Mouse (Mus musculus): ENCODE data around the gene Prkch.

Prkch gene

GRCm38 (mm10) chr12:73714589-73714988 is 130.0 kb downstream of the Prkch start:
- DNase-seq (ENCODE audit: low spot score in 2 of 2) = no peak

GRCm38 (mm10) chr12:73715331-73715730 is 130.7 kb downstream of the Prkch start:
- no peak for DNase-seq (ENCODE audit: low spot score in 2 of 2)

DNA sequence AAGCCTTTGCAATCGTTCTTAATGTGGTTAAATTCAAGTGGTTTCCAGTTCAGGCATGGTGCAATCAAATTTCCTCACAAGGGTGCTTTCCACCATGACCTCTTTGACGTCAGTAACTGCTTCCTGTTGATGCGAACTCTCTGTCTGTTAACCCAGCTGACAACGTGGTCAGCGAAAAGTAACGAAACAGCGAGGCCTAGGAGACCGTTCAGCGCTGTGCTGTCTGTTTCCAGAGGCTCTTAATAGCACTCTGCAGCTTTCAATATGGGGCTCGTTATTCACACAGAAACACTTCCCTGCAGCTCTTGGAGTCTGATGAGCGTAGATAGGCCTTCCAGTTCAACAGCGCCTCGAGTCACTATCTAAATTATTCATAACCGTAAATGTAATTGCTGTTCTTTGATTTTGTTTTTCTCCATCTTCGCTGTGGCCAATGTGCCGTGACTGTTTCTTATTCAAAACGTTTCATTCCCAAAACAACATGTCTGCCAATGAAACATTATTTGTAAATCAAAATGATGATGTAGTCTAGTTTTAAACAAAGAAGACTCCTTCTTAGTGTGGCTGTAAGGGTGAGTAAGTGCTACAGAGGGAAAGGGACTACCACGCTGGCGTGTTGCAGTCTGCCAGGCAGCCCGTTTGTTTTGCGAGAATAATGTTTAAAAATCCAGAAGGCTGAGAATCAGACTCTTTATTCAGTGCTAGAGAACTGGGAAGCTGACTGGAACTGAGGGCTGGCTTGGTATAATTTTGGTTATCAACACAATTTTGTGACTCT is 131.5 kb downstream of the Prkch start:
- no peak for DNase-seq (ENCODE audit: low spot score in 2 of 2)

DNA sequence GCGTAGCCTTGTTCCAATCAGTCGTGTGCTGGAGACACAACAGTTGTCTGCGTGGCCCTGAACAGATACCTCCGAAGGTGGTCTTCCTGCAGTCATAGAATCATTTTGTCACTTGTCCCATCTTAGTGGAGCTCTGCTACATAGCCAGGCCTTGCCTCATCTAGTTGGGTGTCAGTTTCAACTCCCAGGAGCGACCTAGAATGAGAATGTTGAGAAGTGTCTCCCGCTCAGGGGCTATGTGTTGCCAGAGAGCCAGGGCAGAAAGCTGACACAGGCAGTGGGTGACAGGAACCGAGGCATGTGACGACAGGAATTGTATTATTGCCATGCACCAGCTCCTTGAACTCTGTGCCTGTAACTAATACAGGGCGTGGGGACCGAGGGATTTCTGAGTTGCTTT is 133.4 kb downstream of the Prkch start:
- no peak for DNase-seq (ENCODE audit: low spot score in 2 of 2)

GRCm38 (mm10) chr12:73719816-73720215 is 135.2 kb downstream of the Prkch start:
- DNase-seq (ENCODE audit: low spot score in 2 of 2) = no peak

DNA sequence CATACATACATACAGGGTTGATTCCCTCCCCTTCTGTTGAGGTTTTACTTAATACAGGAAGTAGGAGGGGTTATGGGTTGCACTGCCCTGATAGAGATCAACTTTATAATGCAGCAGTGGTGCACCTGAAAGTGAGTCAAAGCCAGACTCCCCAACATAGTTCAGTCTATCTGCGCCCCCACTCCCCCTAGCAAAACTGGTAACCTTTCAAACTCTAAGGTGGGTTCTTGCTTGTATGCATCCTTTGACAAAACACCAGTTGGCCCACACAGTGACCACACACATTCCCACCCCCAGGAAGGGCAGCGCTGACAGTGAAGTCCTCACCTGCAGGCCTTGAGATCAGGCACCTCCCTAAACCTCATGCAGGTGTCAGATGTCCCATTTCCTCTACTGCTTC is 135.9 kb downstream of the Prkch start:
- DNase-seq (ENCODE audit: low spot score in 2 of 2) = no peak

DNA sequence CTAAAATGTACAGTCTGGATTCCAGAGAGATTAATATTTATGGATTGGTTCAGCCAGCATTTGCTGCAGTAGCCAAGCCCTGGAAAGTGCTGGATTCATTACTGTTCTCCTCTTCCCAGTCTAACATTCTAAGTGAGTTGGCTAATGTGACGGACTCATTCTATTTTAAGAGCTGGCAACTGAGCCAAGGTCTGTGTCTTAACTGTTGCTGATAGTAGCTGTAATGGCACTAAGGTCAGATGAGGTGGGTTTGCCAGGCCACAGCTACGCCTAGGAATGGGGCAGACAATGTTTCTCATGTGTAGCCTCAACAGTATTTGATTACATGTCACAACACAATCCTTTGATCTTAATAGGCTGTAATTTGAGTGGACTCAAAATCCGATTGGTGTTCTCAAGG is 137.5 kb downstream of the Prkch start:
- no peak for DNase-seq (ENCODE audit: low spot score in 2 of 2)

DNA sequence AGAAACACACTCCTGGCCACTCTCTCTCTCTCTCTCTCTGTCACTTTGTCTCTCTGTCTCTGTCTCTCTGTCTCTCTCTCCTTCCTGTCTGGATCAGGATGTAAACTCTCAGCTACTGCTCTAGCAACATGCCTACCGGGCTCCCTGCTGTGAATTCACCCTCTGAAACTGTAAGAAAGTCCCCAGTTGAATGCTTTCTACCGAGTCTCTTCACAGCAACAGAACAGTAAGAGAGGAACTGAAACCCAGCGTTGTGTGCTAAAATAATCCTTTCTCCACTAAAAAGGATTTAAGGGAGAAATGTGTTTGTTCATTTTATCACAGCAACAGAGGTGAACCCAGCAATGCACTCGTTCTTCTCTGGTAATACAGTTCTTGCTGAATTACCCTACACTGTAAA is 138.5 kb downstream of the Prkch start:
- no peak for DNase-seq (ENCODE audit: low spot score in 2 of 2)

GRCm38 (mm10) chr12:73723887-73724286 is 139.3 kb downstream of the Prkch start:
- no peak for DNase-seq (ENCODE audit: low spot score in 2 of 2)

- no peak for DNase-seq (ENCODE audit: low spot score in 2 of 2)
These were observed 141.4 kb downstream of the Prkch start for GRCm38 (mm10) chr12:73725825-73726604.

- DNase-seq (ENCODE audit: low spot score in 2 of 2) = no peak
These were observed 142.4 kb downstream of the Prkch start for GRCm38 (mm10) chr12:73727046-73727445.

DNA sequence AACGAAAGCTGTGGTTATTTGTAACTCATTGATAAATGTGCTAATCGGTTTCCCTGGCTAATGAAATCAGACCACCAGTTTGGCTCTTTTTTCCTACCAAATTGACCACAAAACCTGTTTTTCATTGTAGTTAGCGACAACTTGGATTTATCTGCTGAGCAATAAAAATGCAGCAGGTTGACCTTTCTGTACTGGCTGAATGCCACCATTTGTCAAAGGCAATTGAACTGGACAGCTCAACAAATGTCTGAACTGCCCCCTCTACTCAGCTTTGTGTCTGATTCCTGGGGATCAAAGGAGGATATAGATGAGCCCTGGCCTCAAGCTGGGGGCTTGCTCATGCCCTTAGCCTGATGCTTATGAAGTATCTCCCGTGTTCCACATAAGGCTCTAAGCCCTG is 146.0 kb downstream of the Prkch start:
- no peak for DNase-seq (ENCODE audit: low spot score in 2 of 2)

DNA sequence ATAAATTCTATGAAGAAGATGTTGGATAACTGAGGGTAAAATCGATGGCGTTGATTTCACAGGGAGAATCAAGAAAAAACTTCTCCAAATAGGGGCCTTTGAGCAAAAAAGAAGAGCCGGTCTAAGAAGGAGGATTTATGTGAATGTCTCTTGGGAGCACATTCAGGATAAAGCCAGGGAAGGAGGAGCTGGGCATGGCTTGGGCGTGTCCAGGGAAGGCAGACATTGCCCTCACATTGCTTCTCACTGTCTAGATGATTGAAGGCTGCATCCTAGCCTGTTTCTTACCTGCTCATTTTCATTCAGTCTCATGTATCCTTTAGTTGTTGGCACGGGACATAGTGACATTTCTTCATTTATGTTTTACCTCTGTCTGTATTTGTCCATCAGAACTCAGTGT is 146.5 kb downstream of the Prkch start:
- DNase-seq (ENCODE audit: low spot score in 2 of 2) = no peak

DNA sequence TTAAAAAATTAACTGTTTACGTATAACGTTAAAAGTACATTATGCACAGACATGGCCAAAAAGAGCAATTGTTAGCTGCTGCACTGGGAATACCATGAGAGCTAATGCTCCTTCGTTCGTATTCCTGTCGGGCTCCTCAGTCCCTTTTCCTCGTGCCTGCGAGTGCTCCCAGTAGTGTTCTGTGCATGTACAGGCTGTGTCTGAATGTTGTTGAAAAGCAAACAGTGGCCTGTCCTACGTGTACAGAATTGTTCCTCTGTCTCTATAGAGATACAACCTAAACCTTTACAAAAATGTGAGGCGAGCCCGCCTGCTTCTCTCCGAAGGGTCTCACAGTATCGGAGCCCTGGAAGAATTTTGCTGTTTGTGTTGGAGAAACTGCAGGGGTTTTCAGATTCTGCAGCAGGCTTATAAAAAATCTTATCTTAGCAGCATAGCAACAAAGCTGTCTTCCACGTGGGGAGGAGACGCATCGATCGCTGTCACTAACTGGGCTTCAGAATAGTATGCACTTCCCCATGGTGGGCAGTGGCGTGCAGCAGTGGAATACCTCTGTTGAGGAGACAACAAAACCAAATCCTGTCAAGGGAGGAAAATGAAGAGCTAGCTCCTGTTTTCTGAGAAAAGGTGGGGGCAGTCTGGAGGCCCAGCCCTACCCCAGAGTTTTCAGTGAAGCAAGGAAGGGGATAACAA is 147.4 kb downstream of the Prkch start:
- DNase-seq (ENCODE audit: low spot score in 2 of 2) = no peak

DNA sequence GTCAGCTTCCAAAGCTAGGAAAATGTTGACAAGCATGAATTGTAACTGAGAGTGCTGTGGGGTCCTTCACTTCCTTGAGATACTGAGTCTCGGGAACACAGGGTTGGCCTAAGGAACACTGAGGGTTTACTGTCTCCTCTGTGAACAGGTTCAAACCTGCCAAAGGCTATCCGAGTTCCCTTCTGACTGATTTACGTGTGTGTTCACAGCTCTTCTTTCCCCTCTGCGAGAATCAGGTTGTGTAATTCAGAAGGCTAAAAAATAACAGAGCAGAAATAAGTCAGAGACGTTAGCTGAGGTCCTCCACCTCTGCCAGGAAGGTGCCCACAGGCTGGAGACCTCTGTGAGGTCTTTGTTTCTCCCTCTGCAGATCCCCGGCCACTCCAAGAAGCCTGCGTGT is 148.3 kb downstream of the Prkch start:
- DNase-seq (ENCODE audit: low spot score in 2 of 2) = no peak

GRCm38 (mm10) chr12:73736931-73737330 is 152.3 kb downstream of the Prkch start:
- no peak for DNase-seq (ENCODE audit: low spot score in 2 of 2)

DNA sequence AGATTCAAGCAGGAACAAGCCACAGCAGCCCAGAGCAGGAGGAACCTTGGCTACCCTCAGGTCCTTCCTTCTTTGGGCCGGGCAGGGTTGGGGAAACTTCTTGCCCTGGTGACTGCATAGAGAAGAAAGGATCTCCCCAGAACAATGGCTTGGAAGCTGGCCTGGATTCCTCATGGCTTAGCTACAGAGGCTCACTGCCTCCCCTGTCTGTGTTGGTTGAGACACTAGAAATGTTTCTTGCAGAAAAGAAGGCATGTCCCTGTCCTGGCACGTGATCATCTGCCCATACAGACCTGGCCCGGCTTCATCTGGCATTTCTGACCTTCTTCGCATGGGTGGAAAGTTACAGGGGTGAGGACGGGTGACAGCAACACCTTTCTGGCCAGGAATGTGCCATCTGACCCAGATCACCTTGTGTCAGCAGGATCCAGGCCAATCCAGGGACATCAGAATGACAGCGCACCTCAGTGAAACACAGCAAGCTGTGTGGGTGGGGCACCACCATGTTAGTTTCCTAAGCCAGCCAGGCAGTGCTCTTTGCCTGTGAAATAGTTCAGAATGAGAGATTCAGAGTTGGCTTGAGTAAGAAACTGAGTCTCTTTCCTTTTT is 155.1 kb downstream of the Prkch start:
- DNase-seq (ENCODE audit: low spot score in 2 of 2) = no peak

- DNase-seq (ENCODE audit: low spot score in 2 of 2) = no peak
These were observed 158.0 kb downstream of the Prkch start for GRCm38 (mm10) chr12:73742577-73742976.

DNA sequence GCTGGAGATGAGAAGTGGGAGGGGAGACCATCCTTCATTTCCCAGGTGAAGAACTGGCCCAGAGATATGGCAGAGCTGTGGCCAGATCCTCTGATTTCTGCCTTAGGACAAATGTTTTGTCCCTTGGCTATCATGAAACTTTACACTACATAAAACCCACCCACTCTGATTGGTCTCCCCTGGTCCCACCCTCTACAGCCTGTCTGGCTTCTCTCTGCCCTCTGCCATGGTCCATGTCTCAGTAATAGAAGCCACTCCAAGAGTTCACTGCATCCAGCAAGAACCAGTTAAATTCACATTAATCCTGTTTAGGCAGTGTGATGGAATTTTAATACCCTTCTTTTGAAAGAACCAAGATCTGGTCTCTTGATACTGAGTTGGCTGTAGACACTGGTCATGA is 158.5 kb downstream of the Prkch start:
- DNase-seq (ENCODE audit: low spot score in 2 of 2) = no peak

GRCm38 (mm10) chr12:73746072-73746471 is 161.5 kb downstream of the Prkch start:
- no peak for DNase-seq (ENCODE audit: low spot score in 2 of 2)

GRCm38 (mm10) chr12:73748373-73748772 is 163.8 kb downstream of the Prkch start:
- no peak for DNase-seq (ENCODE audit: low spot score in 2 of 2)

GRCm38 (mm10) chr12:73754476-73755150 is 170.0 kb downstream of the Prkch start:
- DNase-seq (ENCODE audit: low spot score in 2 of 2) = no peak
